Mouse (Mus musculus): ENCODE results near the gene Fscn1.

The Fscn1 gene

GRCm38 (mm10) chr5:142935642-142936335, 24.4 kb upstream of the Fscn1 start:
- DNase-seq (ENCODE audit: low read depth, low spot score), result peak; percentile 51

- peak; percentile 77 for DNase-seq (ENCODE audit: low read depth, low spot score)
Measured at GRCm38 (mm10) chr5:142936336-142936719, 23.8 kb upstream of the Fscn1 start.

- DNase-seq (ENCODE audit: low read depth, low spot score), result peak; percentile 81
Measured at GRCm38 (mm10) chr5:142937956-142938727, 22.0 kb upstream of the Fscn1 start.

- no peak for DNase-seq (ENCODE audit: low read depth, low spot score)
Measured at GRCm38 (mm10) chr5:142940393-142940792, 19.8 kb upstream of the Fscn1 start.

GRCm38 (mm10) chr5:142944979-142945682, 15.0 kb upstream of the Fscn1 start:
- DNase-seq (ENCODE audit: low read depth, low spot score), result no peak

GRCm38 (mm10) chr5:142947460-142947859, 12.7 kb upstream of the Fscn1 start:
- DNase-seq (ENCODE audit: low read depth, low spot score), result no peak

GRCm38 (mm10) chr5:142949580-142949979, 10.6 kb upstream of the Fscn1 start:
- no peak for DNase-seq (ENCODE audit: low read depth, low spot score)

- DNase-seq (ENCODE audit: low read depth, low spot score), result no peak
Measured at GRCm38 (mm10) chr5:142950405-142950804, 9.7 kb upstream of the Fscn1 start.

- DNase-seq (ENCODE audit: low read depth, low spot score), result no peak
Measured at GRCm38 (mm10) chr5:142953641-142954040, 6.5 kb upstream of the Fscn1 start.

- DNase-seq (ENCODE audit: low read depth, low spot score), result no peak
Measured at GRCm38 (mm10) chr5:142956956-142957703, 3.0 kb upstream of the Fscn1 start.

GRCm38 (mm10) chr5:142958464-142958863, 1.7 kb upstream of the Fscn1 start:
- no peak for DNase-seq (ENCODE audit: low read depth, low spot score)

GRCm38 (mm10) chr5:142959156-142959555, 987 bp upstream of the Fscn1 start:
- no peak for DNase-seq (ENCODE audit: low read depth, low spot score)

GRCm38 (mm10) chr5:142960775-142961271, 680 bp downstream of the Fscn1 start:
- peak; percentile 36 for DNase-seq (ENCODE audit: low read depth, low spot score)

- no peak for DNase-seq (ENCODE audit: low read depth, low spot score)
Measured at GRCm38 (mm10) chr5:142961398-142961880, 1.3 kb downstream of the Fscn1 start.

GRCm38 (mm10) chr5:142961881-142962443, 1.8 kb downstream of the Fscn1 start:
- no peak for DNase-seq (ENCODE audit: low read depth, low spot score)

- DNase-seq (ENCODE audit: low read depth, low spot score), result no peak
Measured at GRCm38 (mm10) chr5:142962444-142962961, 2.4 kb downstream of the Fscn1 start.

GRCm38 (mm10) chr5:142963003-142963704, 3.0 kb downstream of the Fscn1 start:
- no peak for DNase-seq (ENCODE audit: low read depth, low spot score)

GRCm38 (mm10) chr5:142963705-142964494, 3.8 kb downstream of the Fscn1 start:
- peak; percentile 35 for DNase-seq (ENCODE audit: low read depth, low spot score)

GRCm38 (mm10) chr5:142964650-142965049, 4.5 kb downstream of the Fscn1 start:
- DNase-seq (ENCODE audit: low read depth, low spot score), result no peak
